Mouse (Mus musculus) thymus, adult 2 months (tissue): ENCODE results near the gene Hist1h2br.

Experiments used
- CTCF ChIP-seq: fragments of 200-500 bp; IDR thresholded peaks from 2 replicates; pipeline ENCODE4 v1.5.1; 2012; ENCODE audit warnings: mild to moderate bottlenecking, control low read depth, low read length, moderate library complexity, borderline replicate concordance; ENCODE audit not compliant: control insufficient read depth, poor library complexity, insufficient read depth; ENCODE audit errors: extremely low read depth
- POLR2A ChIP-seq: fragments of 200-500 bp; IDR thresholded peaks from 2 replicates; pipeline ENCODE4 v1.6.1; 2012; ENCODE audit warnings: mild to moderate bottlenecking, low read length, control low read depth, moderate library complexity; ENCODE audit not compliant: control insufficient read depth, poor library complexity, insufficient read depth; ENCODE audit errors: extremely low read depth

DNA sequence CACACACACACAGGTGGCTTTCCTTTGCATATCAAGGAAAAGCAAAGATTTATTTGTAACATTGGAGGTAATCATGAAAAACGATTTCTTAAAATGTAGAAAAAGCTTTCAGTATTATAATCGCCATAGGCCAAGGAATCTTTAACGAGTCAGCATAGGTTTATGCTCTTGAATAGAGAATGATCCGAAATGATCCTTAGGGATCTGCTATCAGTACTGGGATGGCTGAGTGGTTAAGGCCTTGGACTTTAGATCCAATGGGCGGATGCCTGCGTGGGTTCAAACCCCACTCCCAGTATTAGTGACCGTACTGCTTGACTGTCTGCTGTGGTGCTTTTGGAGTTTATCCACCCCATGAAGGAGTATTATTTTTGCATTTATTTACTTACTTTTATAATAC lies 38.0 kb upstream of the Hist1h2br start:
- TF ChIP-seq CTCF (no peak), POLR2A (no peak)
